Mouse (Mus musculus) layer of hippocampus, adult 2 months (tissue): ENCODE measurements around the gene Tpra1. TPM values are rescaled to one million over a fixed set of nuclear protein-coding genes. Genes with fewer than 3 reads are reported as not detected.

Experiments used
- DNase-seq, 2 experiments: peaks; one replicate each; pipeline ENCODE4 v3.0.0; 2022; ENCODE audit warnings: low spot score in 2 of 2
- H3K27ac ChIP-seq: fragments of 200-600 bp; 2 replicates; pipeline ENCODE4 v1.8.1; 2022
- H3K4me3 ChIP-seq: fragments of 200-600 bp; 2 replicates; pipeline ENCODE4 v1.8.1; 2022; ENCODE audit warnings: mild to moderate bottlenecking
- CTCF ChIP-seq: fragments of 200-600 bp; conservative IDR thresholded peaks from 2 replicates; pipeline ENCODE4 v1.8.1; 2022; ENCODE audit warnings: antibody characterized with exemption, mild to moderate bottlenecking, moderate library complexity
- total RNA-seq, 2 experiments: library from RNA; stranded (reverse); gene quantifications; 2 replicates each; pipeline ENCODE4 v1.2.3; 2021

The Tpra1 gene
- total RNA-seq, 2 experiments from 2014 or later, result 48.6 to 51.1 TPM

DNA sequence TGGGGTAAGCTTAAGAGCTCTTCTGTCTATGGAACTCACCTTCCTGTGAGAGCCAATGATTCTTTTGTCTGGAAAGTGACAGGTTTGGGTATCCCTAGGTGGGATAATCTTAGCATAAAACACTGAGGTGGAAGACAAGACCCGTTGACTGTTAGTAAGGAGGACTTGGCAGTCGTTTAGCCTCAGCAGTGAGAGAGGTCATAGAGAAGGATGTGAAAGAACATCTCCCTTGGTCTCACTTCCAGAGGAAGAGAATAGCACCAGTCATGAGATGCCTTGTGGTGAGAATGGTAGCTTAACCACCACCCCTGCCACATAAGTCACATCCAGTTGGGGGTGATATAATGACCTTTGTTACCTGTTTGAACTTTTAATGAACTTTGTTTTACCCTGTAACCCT, 54.7 kb downstream of the Tpra1 start:
- TF ChIP-seq CTCF, result no peak
- no peak for DNase-seq
- no peak overlapping the region for H3K4me3 ChIP-seq
- H3K27ac ChIP-seq, result no peak overlapping the region

- Histone ChIP-seq H3K4me3 (no peak overlapping the region), H3K27ac (no peak overlapping the region)
- TF ChIP-seq CTCF, result no peak
- DNase-seq, result no peak
Observed at GRCm38 (mm10) chr6:88957313-88957712, 55.3 kb downstream of the Tpra1 start.

DNA sequence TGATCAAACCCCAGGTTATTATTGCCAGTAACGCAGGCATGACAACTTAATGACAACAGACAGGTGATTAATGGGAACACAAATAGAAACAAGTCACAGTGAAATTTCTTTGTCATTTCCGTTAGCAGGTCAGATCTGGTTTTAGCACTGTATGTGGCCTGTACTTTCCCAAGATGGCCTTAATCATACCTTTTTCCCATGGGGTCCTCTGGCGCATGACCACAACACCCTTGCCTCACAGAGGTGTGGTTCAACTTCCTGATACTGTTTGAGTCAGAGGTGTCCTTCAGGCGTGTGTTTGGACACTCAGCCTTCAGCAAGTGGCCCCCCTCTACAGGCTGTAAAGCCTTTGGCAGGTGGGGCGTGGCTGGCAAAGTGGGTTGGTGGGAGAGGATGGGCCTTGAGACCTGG, 55.8 kb downstream of the Tpra1 start:
- H3K27ac ChIP-seq, result no peak overlapping the region
- DNase-seq, result no peak
- no peak overlapping the region for H3K4me3 ChIP-seq
- TF ChIP-seq CTCF, result no peak

DNA sequence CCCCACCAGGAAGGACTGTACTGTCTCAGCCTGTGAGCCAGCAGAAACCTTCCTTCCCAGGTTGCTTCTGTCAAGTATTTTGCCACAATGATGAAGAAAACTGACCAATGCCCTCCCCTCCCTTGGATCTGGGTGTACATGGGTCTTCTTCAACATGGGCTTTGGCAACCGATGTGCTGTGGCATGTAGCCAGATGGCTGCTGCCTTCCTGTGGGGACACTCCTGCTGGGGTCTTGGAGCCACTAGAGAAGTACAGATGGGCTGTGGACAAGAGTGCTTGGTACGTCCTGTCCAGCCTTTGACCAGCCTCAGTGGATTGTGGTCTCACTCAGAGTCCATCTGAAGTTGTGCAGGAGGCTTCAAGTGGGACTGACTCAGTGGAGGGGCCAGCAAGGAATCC, 56.3 kb downstream of the Tpra1 start:
- no peak for TF ChIP-seq CTCF
- Histone ChIP-seq H3K27ac (no peak overlapping the region), H3K4me3 (no peak overlapping the region)
- no peak for DNase-seq

GRCm38 (mm10) chr6:88959834-88960233, 57.8 kb downstream of the Tpra1 start:
- Histone ChIP-seq H3K27ac (peak overlapping the region; percentile 28; the same call in 1 of the 2 replicates), H3K4me3 (no peak overlapping the region)
- peak; percentile 65 for TF ChIP-seq CTCF
- DNase-seq, result peak; percentile 43 to 58

DNA sequence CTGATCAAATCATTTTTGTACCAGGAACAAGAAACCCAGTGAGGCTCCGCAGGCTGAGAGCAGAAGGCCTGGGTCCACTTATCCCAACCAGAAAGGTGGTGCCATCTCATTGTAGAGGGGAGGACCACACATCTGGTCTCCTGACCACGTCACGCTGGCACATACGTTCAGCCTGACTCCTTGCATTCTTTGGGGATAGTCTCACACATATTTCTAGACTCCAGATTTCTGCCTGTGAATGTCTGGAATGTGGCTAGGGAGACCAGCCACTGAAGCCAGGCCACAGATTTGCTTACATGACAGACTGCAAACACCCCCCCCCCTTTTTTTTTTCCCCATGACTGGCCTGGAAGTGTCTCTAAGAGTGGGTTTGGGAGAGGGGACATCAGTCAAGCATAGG, 58.9 kb downstream of the Tpra1 start:
- no peak for DNase-seq
- Histone ChIP-seq H3K4me3 (no peak overlapping the region), H3K27ac (peak overlapping the region; percentile 28; the same call in 1 of the 2 replicates)
- TF ChIP-seq CTCF, result no peak

Other genes starting within 250 kb of the Tpra1 start
- 100 to 1,000 TPM; 178 to 182 TPM for gene Mgll, start 177.8 kb upstream of the Tpra1 start, total RNA-seq
- 10 to 100 TPM; 33.4 to 37.1 TPM for gene Abtb1, start 60.3 kb upstream of the Tpra1 start, total RNA-seq
- 100 to 1,000 TPM; 160 to 165 TPM for gene Podxl2, start 27.2 kb upstream of the Tpra1 start, total RNA-seq
- 1 to 10 TPM; 5.7 to 7.4 TPM for gene Mcm2, start 3.5 kb upstream of the Tpra1 start, total RNA-seq